Mouse (Mus musculus) embryonic facial prominence, embryonic 12.5 days (tissue): Measurements from ENCODE around the gene Dnaic2. TPM values are rescaled to one million over a fixed set of nuclear protein-coding genes. Genes with fewer than 3 reads are reported as not detected.

ENCODE experiments used
- ATAC-seq: fragments of 200-750 bp; cut with Nextera tagmentation; 2 replicates; pipeline ENCODE4 v1.8.0; 2017; ENCODE audit not compliant: insufficient number of reproducible peaks, insufficient read depth, low FRiP score, low TSS enrichment
- H3K27ac ChIP-seq: fragments of 300-500 bp; sonication (generic); 2 replicates; pipeline ENCODE4 v1.5.1; 2016; ENCODE audit warnings: mild to moderate bottlenecking
- H3K27me3 ChIP-seq: fragments of 300-500 bp; sonication (generic); 2 replicates; pipeline ENCODE4 v1.6.1; 2016; ENCODE audit warnings: mild to moderate bottlenecking, moderate library complexity
- H3K36me3 ChIP-seq: fragments of 300-500 bp; sonication (generic); 2 replicates; pipeline ENCODE4 v1.6.1; 2016; ENCODE audit warnings: mild to moderate bottlenecking
- H3K4me1 ChIP-seq: fragments of 300-500 bp; sonication (generic); 2 replicates; pipeline ENCODE4 v1.6.1; 2016
- H3K4me2 ChIP-seq: fragments of 300-500 bp; sonication (generic); replicated peaks from 2 replicates; pipeline ENCODE4 v1.6.1; 2016; ENCODE audit warnings: mild to moderate bottlenecking, moderate library complexity
- H3K4me3 ChIP-seq: fragments of 300-500 bp; sonication (generic); 2 replicates; pipeline ENCODE4 v1.5.1; 2016; ENCODE audit warnings: mild to moderate bottlenecking
- H3K9ac ChIP-seq: fragments of 300-500 bp; sonication (generic); 2 replicates; pipeline ENCODE4 v1.6.1; 2016; ENCODE audit warnings: mild to moderate bottlenecking, moderate library complexity
- H3K9me3 ChIP-seq: fragments of 300-500 bp; sonication (generic); 2 replicates; pipeline ENCODE4 v1.6.1; 2016; ENCODE audit warnings: mild to moderate bottlenecking, moderate library complexity
- WGBS: fragments of 180-500 bp; shearing (Covaris S2); methylation state at CpG from one replicate; pipeline ENCODE4 v1.1.7; 2016; 5-methylcytosine and 5-hydroxymethylcytosine counted together
- polyA plus RNA-seq: library from polyadenylated mRNA; unstranded; fragments of >200 nt; fragmentation: Nextera tagmentation; extraction: Ambion mirVana; gene quantifications from 2 replicates; pipeline ENCODE4 v1.2.1, GENCODE M21; 2016

Gene Dnaic2
- polyA plus RNA-seq, 1 experiment from 2014 or later: 2.0 TPM

DNA sequence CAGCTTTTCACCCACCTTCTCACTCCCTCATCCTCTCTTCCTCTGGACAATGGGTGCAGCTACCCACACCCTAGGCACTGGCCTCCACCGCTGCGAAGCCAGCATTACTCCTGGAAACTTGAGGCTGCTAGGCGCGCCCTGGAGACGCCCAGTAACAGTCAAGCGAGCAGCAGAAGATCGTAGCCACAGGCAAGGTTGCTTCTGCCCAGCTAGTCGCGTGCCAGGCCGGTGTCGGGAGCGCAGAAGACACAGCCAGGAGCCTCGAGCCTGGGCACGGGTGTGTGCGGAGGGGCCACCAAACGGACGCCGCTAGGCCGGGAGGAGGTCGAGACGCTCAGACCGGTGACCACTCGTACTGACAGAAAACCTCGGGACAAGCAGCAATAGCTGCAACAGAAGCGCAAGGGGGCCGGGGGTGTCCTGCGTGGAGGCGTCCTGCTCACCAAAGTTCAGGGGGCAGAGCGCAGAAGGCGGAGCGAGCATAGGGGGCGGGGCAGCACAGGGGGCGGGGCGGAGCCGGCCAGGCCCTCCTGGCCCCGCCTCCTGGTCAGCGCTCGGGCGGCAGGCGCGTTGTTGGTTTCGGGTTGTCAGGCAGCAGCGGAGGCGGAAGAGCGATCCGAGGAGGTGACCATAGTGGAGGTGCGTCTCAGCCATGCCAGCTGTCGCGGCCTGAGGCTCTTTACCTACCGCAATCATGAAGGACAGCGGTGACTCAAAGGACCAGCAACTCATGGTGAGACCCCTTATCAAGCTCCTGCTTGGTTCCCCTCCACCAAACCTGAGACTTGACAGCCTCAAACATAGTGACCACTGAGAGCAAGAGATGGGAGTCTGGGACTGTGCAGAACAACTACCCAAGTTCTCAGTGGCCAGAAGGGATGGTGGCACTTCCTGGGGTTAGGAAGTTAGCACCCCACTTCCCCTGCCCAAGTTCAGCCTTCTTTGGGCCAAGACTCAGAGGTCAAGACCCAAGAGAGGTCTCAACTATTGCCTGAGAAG lies 37.9 kb downstream of the Dnaic2 start, which contains the start of gene Kif19a:
TSS of gene Kif19a (plus strand) at position 569 of the 999 bp plus-strand sequence.
- Histone ChIP-seq H3K9me3 (no peaks in the 10 kb centered on the region), H3K27me3 (peaks cover 21% of the 10 kb centered on the region), H3K4me1 (peaks cover 10% of the 10 kb centered on the region; the same call in 1 of the 2 replicates), H3K9ac (peak within 1 kb of the TSS; percentile 20; the same call in 1 of the 2 replicates), H3K4me2 (peak within 1 kb of the TSS; percentile 85), H3K4me3 (peak within 1 kb of the TSS; percentile 47), H3K27ac (no peak within 1 kb of the TSS), H3K36me3 (no peaks in the 10 kb centered on the region)
- ATAC-seq: no peak
- 3% methylated on average over 50 of the region's 51 CpGs for WGBS

- H3K4me2 ChIP-seq: no peak overlapping the region
- no peak overlapping the region for H3K9ac ChIP-seq
- peak overlapping the region; percentile 66 for H3K27ac ChIP-seq
- H3K36me3 ChIP-seq: no peaks in the 10 kb centered on the region
- 25% methylated on average over 6 of the region's 6 CpGs for WGBS
- H3K4me3 ChIP-seq: no peak overlapping the region
- peaks cover 11% of the 10 kb centered on the region; the same call in 1 of the 2 replicates for H3K4me1 ChIP-seq
- peaks cover 21% of the 10 kb centered on the region for H3K27me3 ChIP-seq
- H3K9me3 ChIP-seq: no peaks in the 10 kb centered on the region
- peak; percentile 19; the same call in 1 of the 2 replicates for ATAC-seq
These were observed 42.7 kb downstream of the Dnaic2 start for GRCm38 (mm10) chr11:114769911-114770310.

DNA sequence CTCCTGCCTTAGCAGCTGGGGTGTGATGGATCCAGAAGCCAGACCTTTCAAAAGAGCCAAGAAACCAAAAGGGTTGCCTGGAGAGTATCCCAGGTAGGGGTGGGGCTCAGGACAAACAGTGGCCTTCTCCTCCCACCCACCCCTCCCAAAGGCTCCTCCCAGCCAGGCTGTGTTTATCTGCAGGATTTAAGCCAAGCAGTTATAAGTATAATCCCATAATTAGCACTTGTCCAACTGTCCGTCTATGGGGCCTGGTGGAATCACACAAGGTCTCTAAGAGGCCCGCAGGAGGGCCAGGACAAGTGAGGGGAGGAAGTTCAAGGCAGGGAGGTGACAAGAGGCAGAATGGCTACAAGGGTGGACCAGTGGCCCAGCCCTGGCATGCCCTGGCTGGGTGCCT lies 44.7 kb downstream of the Dnaic2 start:
- Histone ChIP-seq H3K4me2 (no peak overlapping the region), H3K27ac (no peak overlapping the region), H3K9me3 (no peaks in the 10 kb centered on the region), H3K36me3 (no peaks in the 10 kb centered on the region), H3K4me1 (peaks cover 5% of the 10 kb centered on the region; the same call in 1 of the 2 replicates), H3K9ac (no peak overlapping the region), H3K4me3 (no peak overlapping the region), H3K27me3 (peaks cover 4% of the 10 kb centered on the region)
- ATAC-seq: no peak
- WGBS: 56% methylated on average over 2 of the region's 2 CpGs

DNA sequence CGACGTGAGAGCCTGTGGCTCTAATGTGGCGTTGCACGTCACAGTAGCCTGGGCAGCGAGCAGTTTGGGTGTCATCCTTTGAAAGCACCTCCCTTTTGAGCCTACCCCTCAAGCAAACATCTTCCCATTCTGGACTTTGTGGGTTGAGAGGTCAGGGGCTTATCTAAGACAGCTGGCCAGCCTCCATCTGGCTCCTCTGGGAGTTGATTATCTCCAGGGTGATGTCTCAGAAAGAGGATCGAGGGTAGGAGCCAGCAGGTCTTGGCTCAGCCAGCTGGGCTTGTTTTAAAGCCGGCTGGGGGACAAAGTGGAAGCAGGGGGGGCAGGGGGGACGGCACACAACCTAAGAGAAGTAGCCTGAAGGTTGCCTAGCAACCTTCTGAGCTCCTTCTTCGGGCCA lies 52.9 kb downstream of the Dnaic2 start:
- Histone ChIP-seq H3K4me3 (no peak overlapping the region), H3K9me3 (no peaks in the 10 kb centered on the region), H3K27me3 (peaks cover 15% of the 10 kb centered on the region), H3K4me1 (no peaks in the 10 kb centered on the region), H3K27ac (no peak overlapping the region), H3K4me2 (no peak overlapping the region), H3K36me3 (no peaks in the 10 kb centered on the region), H3K9ac (no peak overlapping the region)
- ATAC-seq: no peak
- 51% methylated on average over 9 of the region's 9 CpGs for WGBS

DNA sequence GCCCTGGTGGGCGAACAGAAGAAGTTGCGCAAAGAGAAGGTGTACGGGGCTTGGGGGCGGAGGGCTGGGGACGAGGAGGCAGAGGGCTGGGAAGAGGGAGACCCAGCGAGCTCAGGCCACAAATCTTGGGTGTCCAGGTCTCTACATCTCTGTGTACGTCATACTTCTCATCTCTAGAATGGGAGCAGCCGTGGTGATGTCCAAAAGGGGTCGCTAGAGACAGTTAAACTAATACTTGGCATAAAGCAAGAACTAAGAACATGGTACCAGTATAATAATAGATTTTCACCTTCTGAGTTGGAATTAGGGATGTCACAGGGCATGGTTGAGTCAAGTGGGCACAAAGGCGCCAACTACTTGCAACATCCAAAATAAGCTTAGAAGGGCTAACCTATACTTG lies 58.7 kb downstream of the Dnaic2 start:
- no peak for ATAC-seq
- peak overlapping the region; percentile 31 for H3K4me3 ChIP-seq
- peaks cover 10% of the 10 kb centered on the region for H3K4me1 ChIP-seq
- H3K27me3 ChIP-seq: peaks cover 67% of the 10 kb centered on the region
- no peaks in the 10 kb centered on the region for H3K36me3 ChIP-seq
- no peak overlapping the region; the same call in 1 of the 2 replicates for H3K9ac ChIP-seq
- H3K9me3 ChIP-seq: no peaks in the 10 kb centered on the region
- peak overlapping the region; percentile 51 for H3K4me2 ChIP-seq
- H3K27ac ChIP-seq: no peak overlapping the region
- WGBS: 51% methylated on average over 10 of the region's 10 CpGs

DNA sequence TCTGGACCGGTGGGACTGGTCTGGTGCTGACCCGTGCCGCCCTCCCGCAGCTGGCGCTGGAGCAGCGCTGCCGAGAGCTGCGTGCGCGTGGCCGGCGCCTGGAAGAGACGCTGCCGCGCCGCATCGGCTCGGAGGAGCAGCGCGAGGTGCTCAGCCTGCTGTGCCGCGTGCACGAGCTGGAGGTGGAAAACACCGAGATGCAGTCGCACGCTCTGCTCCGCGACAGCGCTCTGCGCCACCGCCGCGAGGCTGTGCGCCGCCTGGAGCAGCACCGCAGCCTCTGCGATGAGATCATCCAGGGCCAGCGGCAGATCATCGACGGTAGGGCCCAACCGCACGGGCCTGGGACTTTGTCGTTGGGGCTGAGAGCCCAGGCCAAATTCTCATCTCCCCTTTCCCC lies 59.1 kb downstream of the Dnaic2 start:
- Histone ChIP-seq H3K4me2 (peak overlapping the region; percentile 51), H3K9me3 (no peaks in the 10 kb centered on the region), H3K4me3 (peak overlapping the region; percentile 31), H3K27me3 (peaks cover 71% of the 10 kb centered on the region), H3K4me1 (peaks cover 14% of the 10 kb centered on the region), H3K27ac (no peak overlapping the region), H3K9ac (no peak overlapping the region; the same call in none of the 2 replicates), H3K36me3 (no peaks in the 10 kb centered on the region)
- 2% methylated on average over 43 of the region's 43 CpGs for WGBS
- 0 out of 2 replicates have a peak, but pooled peaks have one; percentile 29 for ATAC-seq

DNA sequence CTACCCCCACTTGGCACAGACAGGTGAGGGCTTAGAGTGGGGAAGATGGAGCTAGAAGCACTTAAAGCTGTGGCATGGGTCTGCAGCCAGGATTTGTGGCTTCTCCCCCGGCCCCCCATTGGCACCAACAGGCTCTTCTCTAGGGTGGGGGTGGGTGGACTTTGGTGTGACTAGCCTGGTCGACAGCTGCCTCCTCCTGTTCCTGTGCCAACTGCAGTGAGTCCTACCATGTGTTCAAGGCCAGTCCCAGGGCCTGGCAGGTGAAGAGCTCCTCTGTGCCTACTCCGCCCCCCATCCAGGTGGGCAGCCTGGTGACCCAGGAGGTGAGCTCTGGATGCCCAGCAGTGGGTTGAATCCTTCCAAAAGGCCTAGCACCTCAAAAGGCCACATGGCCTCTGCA lies 60.4 kb downstream of the Dnaic2 start:
- WGBS: 77% methylated on average over 3 of the region's 3 CpGs
- no peaks in the 10 kb centered on the region for H3K9me3 ChIP-seq
- H3K4me1 ChIP-seq: peaks cover 25% of the 10 kb centered on the region
- H3K9ac ChIP-seq: no peak overlapping the region
- no peak overlapping the region for H3K4me2 ChIP-seq
- no peak overlapping the region for H3K4me3 ChIP-seq
- no peak for ATAC-seq
- H3K27ac ChIP-seq: no peak overlapping the region
- no peaks in the 10 kb centered on the region for H3K36me3 ChIP-seq
- peaks cover 84% of the 10 kb centered on the region for H3K27me3 ChIP-seq

DNA sequence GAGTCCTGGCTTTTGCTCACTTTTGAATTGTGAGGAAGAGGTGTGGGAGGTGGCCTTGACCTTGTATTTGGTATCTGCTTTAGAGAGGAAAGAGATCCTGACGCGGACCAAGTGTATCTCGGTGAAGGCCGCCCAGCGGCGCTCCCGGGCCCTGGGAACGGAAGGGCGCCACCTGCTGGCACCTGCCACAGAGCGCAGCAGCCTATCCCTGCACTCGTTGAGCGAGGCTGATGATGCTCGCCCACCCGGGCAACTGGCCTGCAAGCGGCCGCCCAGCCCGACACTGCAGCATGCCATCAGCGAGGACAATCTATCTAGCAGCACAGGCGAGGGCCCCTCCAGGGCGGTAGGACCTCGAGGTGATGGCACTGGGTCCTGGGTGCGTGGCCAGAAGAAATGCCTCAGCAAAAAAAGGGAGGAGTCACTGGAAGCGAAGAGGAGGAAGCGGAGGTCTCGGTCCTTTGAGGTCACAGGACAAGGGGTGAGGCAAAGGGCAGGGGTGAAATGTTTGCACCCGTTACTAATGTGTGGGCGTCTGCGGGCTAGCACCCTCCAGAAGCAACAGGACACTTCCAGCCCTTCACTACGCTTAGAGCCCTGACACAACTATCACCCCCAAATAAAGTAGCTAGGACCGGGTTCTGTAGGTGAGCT lies 62.0 kb downstream of the Dnaic2 start:
- no peaks in the 10 kb centered on the region for H3K36me3 ChIP-seq
- peaks cover 25% of the 10 kb centered on the region for H3K4me1 ChIP-seq
- no peak overlapping the region for H3K4me3 ChIP-seq
- H3K27ac ChIP-seq: no peak overlapping the region
- WGBS: 8% methylated on average over 30 of the region's 30 CpGs
- peak overlapping the region; percentile 44 for H3K4me2 ChIP-seq
- no peak overlapping the region for H3K9ac ChIP-seq
- no peaks in the 10 kb centered on the region for H3K9me3 ChIP-seq
- peaks cover 99% of the 10 kb centered on the region for H3K27me3 ChIP-seq
- ATAC-seq: no peak

DNA sequence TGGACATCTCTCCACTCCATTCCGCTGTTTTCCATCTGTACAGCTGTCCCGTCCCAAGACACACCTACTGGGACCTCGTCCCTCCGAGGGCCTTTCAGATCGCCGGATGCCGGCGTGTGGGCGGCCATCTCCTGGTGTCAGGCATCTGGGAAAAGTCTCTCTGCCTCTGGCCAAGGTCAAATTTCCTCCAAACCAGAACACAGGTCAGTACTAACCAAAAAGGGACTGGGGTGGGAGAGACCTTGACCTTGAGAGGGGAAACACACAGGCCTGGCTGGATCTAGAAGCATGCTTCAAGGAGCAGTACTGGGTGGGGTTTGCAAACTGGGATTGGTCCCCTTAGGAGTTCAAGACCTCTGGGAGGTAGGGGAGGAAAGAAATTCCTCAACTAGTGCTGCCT lies 62.5 kb downstream of the Dnaic2 start:
- Histone ChIP-seq H3K27me3 (peaks cover 99% of the 10 kb centered on the region), H3K9ac (no peak overlapping the region), H3K27ac (no peak overlapping the region), H3K4me1 (peaks cover 26% of the 10 kb centered on the region), H3K9me3 (no peaks in the 10 kb centered on the region), H3K4me2 (no peak overlapping the region), H3K4me3 (no peak overlapping the region), H3K36me3 (no peaks in the 10 kb centered on the region)
- ATAC-seq: no peak
- whole genome bisulfite sequencing: 55% methylated on average over 9 of the region's 9 CpGs

- Histone ChIP-seq H3K4me2 (no peak overlapping the region), H3K4me1 (peaks cover 31% of the 10 kb centered on the region), H3K36me3 (no peaks in the 10 kb centered on the region), H3K4me3 (no peak overlapping the region), H3K27ac (no peak overlapping the region), H3K9me3 (no peaks in the 10 kb centered on the region), H3K27me3 (peaks cover 95% of the 10 kb centered on the region), H3K9ac (no peak overlapping the region)
- WGBS: 65% methylated on average over 12 of the region's 12 CpGs
- ATAC-seq: no peak
These were observed 63.0 kb downstream of the Dnaic2 start for GRCm38 (mm10) chr11:114790171-114790570.

GRCm38 (mm10) chr11:114790841-114791240 lies 63.6 kb downstream of the Dnaic2 start:
- H3K9ac ChIP-seq: no peak overlapping the region
- H3K36me3 ChIP-seq: no peaks in the 10 kb centered on the region
- ATAC-seq: no peak
- no peaks in the 10 kb centered on the region for H3K9me3 ChIP-seq
- H3K4me1 ChIP-seq: peaks cover 37% of the 10 kb centered on the region
- peaks cover 89% of the 10 kb centered on the region for H3K27me3 ChIP-seq
- WGBS: 21% methylated on average over 4 of the region's 4 CpGs
- H3K4me2 ChIP-seq: peak overlapping the region; percentile 95; the same call in 1 of the 2 replicates
- no peak overlapping the region for H3K4me3 ChIP-seq
- H3K27ac ChIP-seq: no peak overlapping the region
